Mouse (Mus musculus) CH12F3 (cell line): ENCODE data around the gene Fam185a.

Source experiments
- in situ Hi-C: fragments of 300-500 bp; cut with MboI; formaldehyde crosslinking; loops from 2 replicates; pipeline ENCODE4 v1.14.3; 2020; ENCODE audit warnings: low sequenced_read_pairs

The Fam185a gene

GRCm38 (mm10) chr5:21529110-21529720 is 104.5 kb downstream of the Fam185a start:
- in situ Hi-C loops = no loop called here
